Mouse (Mus musculus): ENCODE measurements at regions not wholly inside any gene's neighbourhood (a gene's known extent, or its start where the extent isn't known, plus 50 kb on each side); places are given as distances from the start of the nearest gene placed in this dataset.

- TF ChIP-seq CTCF (IDR thresholded peaks at IDR 0.05; ENCODE audit: low read depth) = no peak
- no peak for TF ChIP-seq EP300 (IDR thresholded peaks at IDR 0.05; ENCODE audit: low read depth)
These were observed 1125.6 kb upstream of the Zeb2 start for GRCm38 (mm10) chr2:46242806-46243205.
